Mouse (Mus musculus): ENCODE measurements at regions not wholly inside any gene's neighbourhood (a gene's known extent, or its start where the extent isn't known, plus 50 kb on each side); places are given as distances from the start of the nearest gene placed in this dataset.

DNA sequence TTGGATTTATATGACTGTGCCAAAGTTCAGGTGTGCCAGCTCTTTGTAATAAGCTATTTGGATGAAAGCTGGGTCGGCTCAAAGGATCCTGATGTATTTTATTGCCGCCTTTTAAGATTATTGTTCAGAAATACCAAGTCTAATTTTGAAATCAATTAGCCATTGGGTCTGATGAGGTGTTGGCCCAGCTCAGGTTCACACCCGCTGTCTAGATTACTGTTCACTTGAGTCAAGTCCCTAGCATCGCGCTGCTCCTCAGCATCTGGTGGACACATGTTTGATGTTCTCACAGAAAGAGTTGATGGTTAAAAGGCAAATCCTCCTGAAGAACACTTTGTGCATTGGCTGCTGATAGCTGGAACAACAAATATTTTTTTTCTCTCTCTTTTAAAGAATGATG is 281.8 kb downstream of the Fbxo8 start:
- no peaks in the 10 kb centered on the region for H3K36me3 ChIP-seq (ENCODE audit: control insufficient read depth, insufficient read depth, low read length)
- TF ChIP-seq CTCF (IDR thresholded peaks at IDR 0.05; ENCODE audit: control insufficient read depth, insufficient read depth, insufficient replicate concordance, low read depth, low read length) (no peak), POLR2A (IDR thresholded peaks at IDR 0.05; ENCODE audit: control insufficient read depth, low read depth, low read length) (no peak)
- H3K4me1 ChIP-seq (ENCODE audit: control insufficient read depth, insufficient read depth, low read length) = no peaks in the 10 kb centered on the region
- no peaks in the 10 kb centered on the region for H3K27me3 ChIP-seq (ENCODE audit: control insufficient read depth, insufficient read depth, low read length)
- H3K27ac ChIP-seq (ENCODE audit: control insufficient read depth, insufficient read depth, low read depth, low read length) = no peak overlapping the region
- no peak overlapping the region for H3K4me3 ChIP-seq (ENCODE audit: control insufficient read depth, low read depth, low read length)

DNA sequence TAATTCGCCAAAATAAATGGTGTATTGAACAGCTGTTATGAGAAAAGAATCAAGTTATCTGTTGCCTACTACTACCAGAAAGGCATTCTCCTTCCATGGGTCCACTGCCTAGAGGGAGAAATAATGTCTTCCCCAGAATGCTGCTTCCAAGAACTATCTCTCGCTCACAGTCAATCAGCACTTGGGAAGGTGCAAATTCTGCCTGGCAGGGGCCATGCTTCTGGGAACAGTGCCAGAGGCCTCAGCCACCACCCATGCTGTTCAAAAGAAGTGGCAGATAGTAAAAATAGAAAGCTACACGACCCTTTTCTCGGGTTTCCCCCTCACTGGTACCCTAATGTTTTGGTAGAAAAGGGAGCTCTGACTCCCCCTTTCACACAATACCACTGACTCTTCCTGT is 282.2 kb downstream of the Fbxo8 start:
- no peaks in the 10 kb centered on the region for H3K27me3 ChIP-seq (ENCODE audit: control insufficient read depth, insufficient read depth, low read length)
- TF ChIP-seq CTCF (IDR thresholded peaks at IDR 0.05; ENCODE audit: control insufficient read depth, insufficient read depth, insufficient replicate concordance, low read depth, low read length) = no peak
- no peak for TF ChIP-seq POLR2A (IDR thresholded peaks at IDR 0.05; ENCODE audit: control insufficient read depth, low read depth, low read length)

DNA sequence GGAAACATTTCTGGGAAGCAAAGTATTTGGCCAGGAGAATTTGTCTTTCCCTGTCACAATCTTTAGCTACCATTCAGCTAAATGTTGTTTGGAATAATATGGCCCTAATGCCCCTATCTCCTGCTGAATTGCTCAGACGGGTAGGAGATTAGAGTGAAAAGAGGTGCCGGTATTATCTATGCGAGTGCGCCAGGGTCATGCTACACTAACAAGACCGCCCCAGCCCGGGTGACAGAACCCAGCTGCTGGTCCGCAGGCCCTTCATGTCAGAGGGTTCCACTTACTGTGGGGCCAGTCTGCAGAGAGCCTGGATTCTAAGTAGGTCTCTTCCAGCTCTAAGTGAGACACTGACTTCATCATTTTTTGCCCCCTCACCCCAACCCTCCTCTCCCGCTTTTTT is 332.6 kb downstream of the Fbxo8 start:
- Histone ChIP-seq H3K27me3 (ENCODE audit: control insufficient read depth, insufficient read depth, low read length) (no peaks in the 10 kb centered on the region), H3K4me3 (ENCODE audit: control insufficient read depth, low read depth, low read length) (no peak overlapping the region), H3K36me3 (ENCODE audit: control insufficient read depth, insufficient read depth, low read length) (no peaks in the 10 kb centered on the region), H3K27ac (ENCODE audit: control insufficient read depth, insufficient read depth, low read depth, low read length) (no peak overlapping the region), H3K4me1 (ENCODE audit: control insufficient read depth, insufficient read depth, low read length) (no peaks in the 10 kb centered on the region)
- TF ChIP-seq POLR2A (IDR thresholded peaks at IDR 0.05; ENCODE audit: control insufficient read depth, low read depth, low read length) (no peak), CTCF (IDR thresholded peaks at IDR 0.05; ENCODE audit: control insufficient read depth, insufficient read depth, insufficient replicate concordance, low read depth, low read length) (no peak)

More for the DNA sequence above, 282.2 kb downstream of the Fbxo8 start:
- H3K27ac ChIP-seq (ENCODE audit: control insufficient read depth, insufficient read depth, low read depth, low read length) = no peak overlapping the region
- H3K36me3 ChIP-seq (ENCODE audit: control insufficient read depth, insufficient read depth, low read length) = no peaks in the 10 kb centered on the region
- no peaks in the 10 kb centered on the region for H3K4me1 ChIP-seq (ENCODE audit: control insufficient read depth, insufficient read depth, low read length)
- no peak overlapping the region for H3K4me3 ChIP-seq (ENCODE audit: control insufficient read depth, low read depth, low read length)

DNA sequence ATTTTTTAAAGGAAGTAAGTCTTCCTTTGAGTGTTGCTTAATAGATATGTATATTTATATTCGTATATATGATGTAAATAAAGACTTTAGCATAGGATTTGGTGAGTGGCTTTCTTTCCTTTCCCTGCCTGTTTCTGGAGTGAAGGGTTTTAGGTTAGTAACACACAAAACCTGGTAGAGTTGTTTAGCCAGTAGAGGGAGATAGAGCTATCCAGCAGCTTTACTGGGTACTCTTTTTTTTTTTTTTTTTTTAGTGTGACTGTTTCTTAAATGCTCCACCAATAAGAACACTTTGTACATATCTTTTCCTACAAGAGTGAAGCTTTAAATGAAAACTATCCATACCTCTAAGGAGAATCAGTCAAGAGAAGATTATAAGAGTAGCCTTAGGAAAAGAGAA is 333.3 kb downstream of the Fbxo8 start:
- Histone ChIP-seq H3K36me3 (ENCODE audit: control insufficient read depth, insufficient read depth, low read length) (no peaks in the 10 kb centered on the region), H3K27ac (ENCODE audit: control insufficient read depth, insufficient read depth, low read depth, low read length) (no peak overlapping the region), H3K27me3 (ENCODE audit: control insufficient read depth, insufficient read depth, low read length) (no peaks in the 10 kb centered on the region), H3K4me3 (ENCODE audit: control insufficient read depth, low read depth, low read length) (no peak overlapping the region), H3K4me1 (ENCODE audit: control insufficient read depth, insufficient read depth, low read length) (no peaks in the 10 kb centered on the region)
- no peak for TF ChIP-seq POLR2A (IDR thresholded peaks at IDR 0.05; ENCODE audit: control insufficient read depth, low read depth, low read length)
- TF ChIP-seq CTCF (IDR thresholded peaks at IDR 0.05; ENCODE audit: control insufficient read depth, insufficient read depth, insufficient replicate concordance, low read depth, low read length) = no peak

DNA sequence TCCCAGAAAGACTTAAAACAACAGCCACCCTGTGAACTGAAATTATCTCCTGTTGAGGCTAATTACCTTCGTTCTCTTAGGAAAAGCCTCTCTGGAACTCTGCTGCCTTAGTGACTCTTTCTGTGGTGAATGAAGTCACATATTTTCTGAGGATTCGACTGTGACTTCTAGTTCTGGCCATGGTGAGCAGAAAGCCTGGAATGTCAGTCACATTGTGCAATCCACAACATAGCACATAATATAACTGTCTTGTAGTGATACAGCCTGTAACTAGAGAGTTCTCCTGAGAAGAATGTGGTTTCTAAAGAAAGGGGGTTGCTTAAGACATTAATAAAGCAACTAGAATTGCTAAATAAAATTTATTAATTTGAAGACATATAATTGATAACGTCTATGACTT is 342.7 kb downstream of the Fbxo8 start:
- H3K27ac ChIP-seq (ENCODE audit: control insufficient read depth, insufficient read depth, low read depth, low read length) = no peak overlapping the region
- H3K36me3 ChIP-seq (ENCODE audit: control insufficient read depth, insufficient read depth, low read length) = no peaks in the 10 kb centered on the region
- no peak overlapping the region for H3K4me3 ChIP-seq (ENCODE audit: control insufficient read depth, low read depth, low read length)
- no peaks in the 10 kb centered on the region for H3K27me3 ChIP-seq (ENCODE audit: control insufficient read depth, insufficient read depth, low read length)
- TF ChIP-seq POLR2A (IDR thresholded peaks at IDR 0.05; ENCODE audit: control insufficient read depth, low read depth, low read length) = no peak
- no peak for TF ChIP-seq CTCF (IDR thresholded peaks at IDR 0.05; ENCODE audit: control insufficient read depth, insufficient read depth, insufficient replicate concordance, low read depth, low read length)
- H3K4me1 ChIP-seq (ENCODE audit: control insufficient read depth, insufficient read depth, low read length) = no peaks in the 10 kb centered on the region

DNA sequence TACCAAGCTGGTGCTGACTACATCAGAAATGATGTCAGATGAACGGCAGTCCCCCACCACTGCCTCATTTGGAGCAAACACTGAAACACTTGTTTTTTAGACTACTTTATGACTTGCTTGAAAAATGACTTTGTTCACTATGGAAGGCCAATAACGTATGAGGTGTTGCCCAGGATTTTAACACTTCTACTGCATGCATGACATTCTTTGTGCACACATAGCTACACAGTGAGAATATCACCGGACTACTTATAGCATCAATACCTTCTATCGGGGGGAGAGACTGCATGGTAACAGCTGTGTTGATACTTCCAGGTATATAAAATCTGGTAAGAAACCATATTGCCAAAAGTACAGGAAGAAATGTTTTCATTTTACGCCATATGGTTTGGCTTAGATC is 364.5 kb downstream of the Fbxo8 start:
- Histone ChIP-seq H3K27me3 (ENCODE audit: control insufficient read depth, insufficient read depth, low read length) (no peaks in the 10 kb centered on the region), H3K27ac (ENCODE audit: control insufficient read depth, insufficient read depth, low read depth, low read length) (no peak overlapping the region)
- TF ChIP-seq CTCF (IDR thresholded peaks at IDR 0.05; ENCODE audit: control insufficient read depth, insufficient read depth, insufficient replicate concordance, low read depth, low read length) = no peak
- TF ChIP-seq POLR2A (IDR thresholded peaks at IDR 0.05; ENCODE audit: control insufficient read depth, low read depth, low read length) = no peak

DNA sequence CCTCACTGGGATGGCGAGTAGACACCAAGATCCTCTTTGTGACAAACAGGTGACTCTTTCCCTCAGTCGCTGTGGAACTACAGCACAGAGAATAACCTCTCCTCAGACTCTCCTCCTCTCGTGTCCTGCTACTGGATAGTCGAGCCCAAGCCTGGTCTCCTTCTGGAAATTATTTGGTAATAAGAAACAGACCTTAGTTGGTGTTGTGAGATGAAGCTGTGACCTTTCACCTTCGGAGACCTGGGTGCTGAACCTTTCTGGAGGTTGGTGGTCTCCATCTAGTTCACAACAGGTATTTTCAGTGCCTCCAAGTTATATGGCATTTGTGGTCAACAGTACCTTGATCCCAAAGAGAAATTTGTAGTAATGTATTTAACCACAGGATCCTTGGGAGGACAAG is 365.1 kb downstream of the Fbxo8 start:
- H3K4me3 ChIP-seq (ENCODE audit: control insufficient read depth, low read depth, low read length) = no peak overlapping the region
- no peak overlapping the region for H3K27ac ChIP-seq (ENCODE audit: control insufficient read depth, insufficient read depth, low read depth, low read length)

More for the DNA sequence above, 364.5 kb downstream of the Fbxo8 start:
- H3K36me3 ChIP-seq (ENCODE audit: control insufficient read depth, insufficient read depth, low read length) = no peaks in the 10 kb centered on the region
- no peaks in the 10 kb centered on the region for H3K4me1 ChIP-seq (ENCODE audit: control insufficient read depth, insufficient read depth, low read length)
- no peak overlapping the region for H3K4me3 ChIP-seq (ENCODE audit: control insufficient read depth, low read depth, low read length)

DNA sequence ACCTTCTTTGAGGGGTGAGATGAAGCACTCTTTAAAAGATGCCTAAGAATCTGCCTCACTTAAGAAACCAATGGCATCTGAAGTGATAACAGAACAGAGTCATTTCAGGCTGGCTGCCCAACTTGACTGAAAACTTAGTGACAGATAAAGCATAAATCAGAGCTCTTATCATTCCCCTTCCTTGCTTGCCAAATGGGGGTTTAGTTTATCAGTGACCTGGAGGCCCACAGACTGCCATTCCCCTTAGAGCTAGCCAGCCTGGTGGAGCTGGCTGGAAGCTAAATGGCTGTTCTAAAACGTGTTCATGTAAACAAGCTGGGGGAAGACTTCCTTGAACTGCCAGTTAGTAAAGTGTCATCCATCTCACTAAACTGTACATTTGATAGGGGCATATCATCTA is 373.8 kb downstream of the Fbxo8 start:
- H3K4me1 ChIP-seq (ENCODE audit: control insufficient read depth, insufficient read depth, low read length) = no peaks in the 10 kb centered on the region
- H3K4me3 ChIP-seq (ENCODE audit: control insufficient read depth, low read depth, low read length) = no peak overlapping the region
- no peak overlapping the region for H3K27ac ChIP-seq (ENCODE audit: control insufficient read depth, insufficient read depth, low read depth, low read length)
- no peaks in the 10 kb centered on the region for H3K36me3 ChIP-seq (ENCODE audit: control insufficient read depth, insufficient read depth, low read length)
- TF ChIP-seq POLR2A (IDR thresholded peaks at IDR 0.05; ENCODE audit: control insufficient read depth, low read depth, low read length) (no peak), CTCF (IDR thresholded peaks at IDR 0.05; ENCODE audit: control insufficient read depth, insufficient read depth, insufficient replicate concordance, low read depth, low read length) (no peak)
- H3K27me3 ChIP-seq (ENCODE audit: control insufficient read depth, insufficient read depth, low read length) = no peaks in the 10 kb centered on the region

More for the DNA sequence above, 365.1 kb downstream of the Fbxo8 start:
- no peaks in the 10 kb centered on the region for H3K36me3 ChIP-seq (ENCODE audit: control insufficient read depth, insufficient read depth, low read length)
- TF ChIP-seq CTCF (IDR thresholded peaks at IDR 0.05; ENCODE audit: control insufficient read depth, insufficient read depth, insufficient replicate concordance, low read depth, low read length) (no peak), POLR2A (IDR thresholded peaks at IDR 0.05; ENCODE audit: control insufficient read depth, low read depth, low read length) (no peak)
- H3K27me3 ChIP-seq (ENCODE audit: control insufficient read depth, insufficient read depth, low read length) = no peaks in the 10 kb centered on the region
- no peaks in the 10 kb centered on the region for H3K4me1 ChIP-seq (ENCODE audit: control insufficient read depth, insufficient read depth, low read length)
